Mouse (Mus musculus): ENCODE data around the gene Fam169b. TPM values are rescaled to one million over a fixed set of nuclear protein-coding genes. Genes with fewer than 3 reads are reported as not detected.
A peak's percentile ranks its signal among the peaks of the same experiment; 100 is the strongest.

The Fam169b gene
- polyA plus RNA-seq, 1 experiment from 2014 or later = 1.2 TPM

DNA sequence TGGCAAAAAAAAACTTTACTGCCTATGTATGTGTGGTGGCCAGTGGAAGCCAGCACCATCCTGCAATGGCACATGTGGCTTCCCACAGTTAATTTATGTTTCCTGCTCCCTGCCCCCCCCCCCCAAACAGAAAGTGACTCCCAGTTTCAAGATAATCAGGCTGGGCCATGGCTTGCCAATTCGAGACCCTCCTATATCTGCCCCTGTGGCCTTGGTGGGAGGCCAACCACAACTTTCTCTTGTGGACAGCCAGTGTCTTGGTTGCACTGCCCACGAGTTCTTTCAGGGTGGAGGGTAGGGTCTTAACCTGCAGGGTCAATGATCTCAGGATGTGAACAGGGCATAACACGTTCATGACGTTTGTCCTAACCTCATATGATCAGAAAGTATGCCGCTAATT is 22.8 kb downstream of the Fam169b start:
- no peaks in the 10 kb centered on the region for H3K9me3 ChIP-seq (replicated peaks)
- H3K27me3 ChIP-seq (ENCODE audit: low read depth, poor library complexity, severe bottlenecking) = no peaks in the 10 kb centered on the region
- no peak for DNase-seq (ENCODE audit: low spot score)
- no peaks in the 10 kb centered on the region for H3K36me3 ChIP-seq
- WGBS = 92% methylated on average over 5 of the region's 5 CpGs
- H3K4me1 ChIP-seq = peaks cover 19% of the 10 kb centered on the region
- no peak overlapping the region for H3K27ac ChIP-seq
- H3K4me3 ChIP-seq = no peak overlapping the region

- DNase-seq (ENCODE audit: low spot score) = no peak
- WGBS = 87% methylated on average over 13 of the region's 13 CpGs
- H3K9me3 ChIP-seq (replicated peaks) = no peaks in the 10 kb centered on the region
- H3K4me1 ChIP-seq = peaks cover 18% of the 10 kb centered on the region
- H3K4me3 ChIP-seq = no peak overlapping the region
- no peaks in the 10 kb centered on the region for H3K36me3 ChIP-seq
- no peaks in the 10 kb centered on the region for H3K27me3 ChIP-seq (ENCODE audit: low read depth, poor library complexity, severe bottlenecking)
- H3K27ac ChIP-seq = no peak overlapping the region
Measured at GRCm38 (mm10) chr7:68298381-68299076, 24.9 kb downstream of the Fam169b start.

- H3K27me3 ChIP-seq (ENCODE audit: low read depth, poor library complexity, severe bottlenecking) = no peaks in the 10 kb centered on the region
- peaks cover 21% of the 10 kb centered on the region for H3K4me1 ChIP-seq
- DNase-seq (ENCODE audit: low spot score) = no peak
- H3K36me3 ChIP-seq = no peaks in the 10 kb centered on the region
- WGBS = 82% methylated on average over 7 of the region's 7 CpGs
- no peak overlapping the region for H3K4me3 ChIP-seq
- no peak overlapping the region for H3K27ac ChIP-seq
- no peaks in the 10 kb centered on the region for H3K9me3 ChIP-seq (replicated peaks)
Measured at GRCm38 (mm10) chr7:68301160-68301559, 27.5 kb downstream of the Fam169b start.

GRCm38 (mm10) chr7:68302586-68303433 is 29.2 kb downstream of the Fam169b start:
- peak; percentile 85 for DNase-seq (ENCODE audit: low spot score)
- 34% methylated on average over 18 of the region's 18 CpGs for WGBS
- Histone ChIP-seq H3K9me3 (replicated peaks) (no peaks in the 10 kb centered on the region), H3K27me3 (ENCODE audit: low read depth, poor library complexity, severe bottlenecking) (no peaks in the 10 kb centered on the region), H3K4me3 (0 out of 2 replicates have a peak overlapping the region, but pooled peaks have one; percentile 5), H3K27ac (peak overlapping the region; percentile 30; the same call in 1 of the 2 replicates), H3K36me3 (no peaks in the 10 kb centered on the region), H3K4me1 (peaks cover 22% of the 10 kb centered on the region)

DNA sequence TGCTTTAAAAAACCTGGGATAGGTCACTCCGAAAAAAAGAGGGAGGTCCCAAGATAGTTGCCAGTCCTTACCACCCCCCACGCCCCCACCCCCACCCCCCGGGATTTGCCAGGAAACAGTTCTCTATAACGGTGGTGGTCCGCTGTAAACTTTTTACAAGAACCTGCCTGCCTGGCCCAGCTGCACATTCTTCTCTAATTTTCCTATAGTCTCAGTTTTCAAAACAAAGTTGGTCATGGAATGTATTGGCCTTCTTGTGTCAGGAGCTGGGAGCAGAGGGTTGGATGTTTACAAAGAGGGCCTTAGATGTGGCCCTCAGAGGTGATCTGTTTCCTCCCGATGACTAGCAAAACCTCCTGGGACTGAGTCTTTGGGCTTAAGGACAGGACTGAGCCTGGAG is 30.0 kb downstream of the Fam169b start:
- no peak for DNase-seq (ENCODE audit: low spot score)
- peaks cover 22% of the 10 kb centered on the region for H3K4me1 ChIP-seq

GRCm38 (mm10) chr7:68305781-68306575 is 32.3 kb downstream of the Fam169b start:
- 86% methylated on average over 11 of the region's 11 CpGs for WGBS
- H3K4me3 ChIP-seq = no peak overlapping the region
- H3K27me3 ChIP-seq (ENCODE audit: low read depth, poor library complexity, severe bottlenecking) = no peaks in the 10 kb centered on the region
- H3K9me3 ChIP-seq (replicated peaks) = no peaks in the 10 kb centered on the region
- DNase-seq (ENCODE audit: low spot score) = no peak
- H3K27ac ChIP-seq = no peak overlapping the region
- peaks cover 22% of the 10 kb centered on the region for H3K4me1 ChIP-seq
- H3K36me3 ChIP-seq = no peaks in the 10 kb centered on the region

More for the DNA sequence above, 30.0 kb downstream of the Fam169b start:
- 48% methylated on average over 6 of the region's 6 CpGs for WGBS
- Histone ChIP-seq H3K4me3 (no peak overlapping the region), H3K36me3 (no peaks in the 10 kb centered on the region), H3K9me3 (replicated peaks) (no peaks in the 10 kb centered on the region), H3K27me3 (ENCODE audit: low read depth, poor library complexity, severe bottlenecking) (no peaks in the 10 kb centered on the region), H3K27ac (peak overlapping the region; percentile 63; the same call in 1 of the 2 replicates)

GRCm38 (mm10) chr7:68306756-68307155 is 33.1 kb downstream of the Fam169b start:
- DNase-seq (ENCODE audit: low spot score) = no peak
- H3K4me3 ChIP-seq = no peak overlapping the region
- H3K27ac ChIP-seq = no peak overlapping the region
- H3K4me1 ChIP-seq = peaks cover 25% of the 10 kb centered on the region
- no peaks in the 10 kb centered on the region for H3K9me3 ChIP-seq (replicated peaks)
- 97% methylated on average over 8 of the region's 8 CpGs for WGBS
- no peaks in the 10 kb centered on the region for H3K27me3 ChIP-seq (ENCODE audit: low read depth, poor library complexity, severe bottlenecking)
- H3K36me3 ChIP-seq = no peaks in the 10 kb centered on the region

GRCm38 (mm10) chr7:68311469-68311868 is 37.8 kb downstream of the Fam169b start:
- Histone ChIP-seq H3K9me3 (replicated peaks) (no peaks in the 10 kb centered on the region), H3K4me1 (peaks cover 34% of the 10 kb centered on the region), H3K36me3 (no peaks in the 10 kb centered on the region), H3K27me3 (ENCODE audit: low read depth, poor library complexity, severe bottlenecking) (no peaks in the 10 kb centered on the region), H3K27ac (no peak overlapping the region; the same call in 1 of the 2 replicates), H3K4me3 (no peak overlapping the region)
- WGBS = 88% methylated on average over 6 of the region's 6 CpGs
- no peak for DNase-seq (ENCODE audit: low spot score)

GRCm38 (mm10) chr7:68312395-68312794 is 38.8 kb downstream of the Fam169b start:
- H3K36me3 ChIP-seq = no peaks in the 10 kb centered on the region
- no peak for DNase-seq (ENCODE audit: low spot score)
- H3K27ac ChIP-seq = peak overlapping the region; percentile 50; the same call in 1 of the 2 replicates
- H3K4me3 ChIP-seq = no peak overlapping the region
- no peaks in the 10 kb centered on the region for H3K27me3 ChIP-seq (ENCODE audit: low read depth, poor library complexity, severe bottlenecking)
- WGBS = 85% methylated on average over 5 of the region's 5 CpGs
- H3K4me1 ChIP-seq = peaks cover 34% of the 10 kb centered on the region
- H3K9me3 ChIP-seq (replicated peaks) = no peaks in the 10 kb centered on the region

GRCm38 (mm10) chr7:68313038-68313782 is 39.6 kb downstream of the Fam169b start:
- Histone ChIP-seq H3K4me1 (peaks cover 34% of the 10 kb centered on the region), H3K36me3 (no peaks in the 10 kb centered on the region), H3K4me3 (no peak overlapping the region), H3K27ac (peak overlapping the region; percentile 50; the same call in 1 of the 2 replicates), H3K27me3 (ENCODE audit: low read depth, poor library complexity, severe bottlenecking) (no peaks in the 10 kb centered on the region), H3K9me3 (replicated peaks) (no peaks in the 10 kb centered on the region)
- WGBS = 76% methylated on average over 14 of the region's 14 CpGs
- DNase-seq (ENCODE audit: low spot score) = peak; percentile 45

DNA sequence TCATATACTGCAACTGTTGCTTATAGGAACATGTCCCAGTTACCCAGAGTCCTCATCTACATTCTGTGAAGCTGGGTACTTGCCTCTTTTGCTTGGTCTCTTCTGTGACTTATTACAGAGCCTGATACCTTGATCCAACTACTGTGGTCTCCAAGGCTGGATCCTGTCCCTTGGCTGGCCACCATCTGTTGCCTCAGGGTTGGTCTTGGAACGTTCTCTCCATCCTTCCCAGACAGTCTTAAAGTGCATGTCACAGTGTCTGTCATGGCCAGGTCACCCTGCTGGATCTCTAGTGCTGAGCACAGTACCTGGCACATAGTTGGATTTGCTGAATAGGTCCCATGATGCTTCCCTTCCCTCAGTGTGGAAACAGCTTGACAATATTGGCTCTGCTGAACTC is 40.6 kb downstream of the Fam169b start:
- no peak overlapping the region for H3K4me3 ChIP-seq
- no peaks in the 10 kb centered on the region for H3K27me3 ChIP-seq (ENCODE audit: low read depth, poor library complexity, severe bottlenecking)
- H3K27ac ChIP-seq = no peak overlapping the region
- no peak for DNase-seq (ENCODE audit: low spot score)
- no peaks in the 10 kb centered on the region for H3K36me3 ChIP-seq
- H3K4me1 ChIP-seq = peaks cover 39% of the 10 kb centered on the region
- no peaks in the 10 kb centered on the region for H3K9me3 ChIP-seq (replicated peaks)
- WGBS = 76% methylated on average over 1 of the region's 1 CpGs

GRCm38 (mm10) chr7:68315068-68315467 is 41.4 kb downstream of the Fam169b start:
- H3K4me1 ChIP-seq = peaks cover 44% of the 10 kb centered on the region
- H3K27me3 ChIP-seq (ENCODE audit: low read depth, poor library complexity, severe bottlenecking) = no peaks in the 10 kb centered on the region
- H3K9me3 ChIP-seq (replicated peaks) = no peaks in the 10 kb centered on the region
- H3K36me3 ChIP-seq = no peaks in the 10 kb centered on the region
- 87% methylated on average over 4 of the region's 4 CpGs for WGBS
- no peak for DNase-seq (ENCODE audit: low spot score)
- no peak overlapping the region for H3K4me3 ChIP-seq
- H3K27ac ChIP-seq = peak overlapping the region; percentile 28; the same call in 1 of the 2 replicates

Data from limb, embryonic 10.5 days (tissue).